Mouse (Mus musculus): ENCODE measurements around the gene Foxk1.

Gene Foxk1

DNA sequence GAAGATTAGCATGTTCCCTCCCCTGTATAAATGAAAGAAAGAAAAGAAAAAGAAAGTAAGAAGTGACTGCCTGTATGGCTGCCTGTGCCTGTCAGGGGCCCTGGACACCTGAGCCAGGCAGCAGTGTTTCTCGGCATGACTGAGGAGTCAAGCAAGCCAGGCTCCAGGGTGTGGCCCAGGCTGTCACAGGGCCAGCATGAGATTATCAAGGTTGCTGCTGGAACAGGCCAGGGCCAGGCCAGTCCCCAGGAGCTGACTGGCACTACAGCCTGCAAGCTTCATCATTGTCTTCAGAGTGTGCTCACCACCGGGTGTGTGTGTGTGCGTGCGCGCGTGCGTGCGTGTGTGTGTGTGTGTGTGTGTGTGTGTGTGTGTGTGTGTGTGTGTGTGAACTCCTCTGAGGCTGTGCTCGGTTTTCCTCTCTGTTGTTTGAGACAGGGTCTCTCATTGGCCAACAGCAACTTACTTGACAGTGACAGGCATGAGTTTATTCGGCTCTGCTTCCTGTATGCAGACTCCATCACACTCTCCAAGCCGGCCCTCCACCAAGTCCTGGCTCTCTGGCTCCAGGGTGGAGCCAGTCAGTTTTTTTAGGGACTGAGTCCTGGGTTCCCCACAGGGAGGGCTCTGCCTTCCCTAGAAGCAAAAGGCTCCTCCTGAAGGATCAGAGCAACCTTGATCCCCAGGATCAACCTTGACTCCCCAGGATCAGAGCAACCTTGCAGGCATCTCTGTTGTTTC lies 43.7 kb downstream of the Foxk1 start:
- DNase-seq (ENCODE audit: low read depth) = no peak

DNA sequence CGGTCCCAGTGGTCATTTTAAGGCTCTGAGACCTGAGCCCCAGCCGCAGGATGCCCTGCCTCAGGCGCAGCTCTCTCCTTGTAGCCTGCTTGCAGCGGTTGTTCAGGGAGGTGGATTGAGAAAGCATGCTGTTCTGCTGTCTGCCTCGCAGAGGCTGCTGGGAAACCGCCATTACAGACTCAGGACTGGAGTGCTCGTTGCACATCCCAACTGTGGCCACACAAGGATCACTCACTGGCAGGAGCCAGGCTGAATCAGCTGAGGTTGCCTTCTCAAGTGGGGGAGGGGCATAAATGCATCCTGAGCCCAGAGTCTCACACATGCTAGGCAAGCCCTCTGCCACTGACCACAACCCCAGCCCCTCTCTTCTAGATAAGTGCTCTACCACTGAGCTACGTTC lies 44.4 kb downstream of the Foxk1 start:
- DNase-seq (ENCODE audit: low read depth) = peak; percentile 75

DNA sequence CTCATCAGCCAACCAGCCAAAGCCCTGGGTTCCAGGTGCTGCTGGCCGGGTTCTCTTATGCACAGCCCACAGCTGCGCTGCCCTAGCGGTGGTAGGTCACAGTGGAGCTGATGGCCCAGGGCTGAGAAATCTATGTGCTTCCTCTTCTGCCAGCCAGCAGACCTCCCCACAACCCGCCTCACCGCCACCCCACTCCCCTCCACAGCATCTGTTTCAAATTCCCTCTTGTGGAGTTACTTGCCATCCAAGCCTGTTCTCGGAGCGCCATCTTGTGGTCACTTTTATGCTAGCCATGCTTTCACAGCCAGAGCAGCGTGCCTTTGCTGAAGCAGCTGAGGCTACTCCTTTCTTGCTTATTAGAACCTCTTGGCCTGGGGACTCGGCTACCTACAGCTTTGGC lies 46.8 kb downstream of the Foxk1 start:
- peak; percentile 97 for DNase-seq (ENCODE audit: low read depth)

DNA sequence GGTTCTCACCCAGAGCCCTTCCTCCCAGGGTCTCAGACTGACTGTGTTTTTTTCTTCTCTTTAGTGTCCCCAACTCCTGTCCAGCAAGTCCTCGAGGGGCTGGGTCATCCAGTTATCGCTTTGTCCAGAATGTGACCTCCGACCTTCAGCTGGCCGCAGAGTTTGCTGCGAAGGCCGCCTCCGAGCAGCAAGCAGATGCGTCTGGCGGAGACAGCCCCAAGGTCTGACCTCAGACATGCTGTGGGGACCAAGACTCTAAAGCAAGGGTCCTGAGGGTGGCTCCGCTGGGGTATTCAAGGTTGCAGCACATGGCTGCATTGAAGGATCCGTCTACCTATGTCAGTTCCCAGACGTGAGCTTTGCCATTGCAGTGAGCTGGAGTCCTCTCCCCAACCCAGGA lies 47.3 kb downstream of the Foxk1 start:
- DNase-seq (ENCODE audit: low read depth) = no peak

DNA sequence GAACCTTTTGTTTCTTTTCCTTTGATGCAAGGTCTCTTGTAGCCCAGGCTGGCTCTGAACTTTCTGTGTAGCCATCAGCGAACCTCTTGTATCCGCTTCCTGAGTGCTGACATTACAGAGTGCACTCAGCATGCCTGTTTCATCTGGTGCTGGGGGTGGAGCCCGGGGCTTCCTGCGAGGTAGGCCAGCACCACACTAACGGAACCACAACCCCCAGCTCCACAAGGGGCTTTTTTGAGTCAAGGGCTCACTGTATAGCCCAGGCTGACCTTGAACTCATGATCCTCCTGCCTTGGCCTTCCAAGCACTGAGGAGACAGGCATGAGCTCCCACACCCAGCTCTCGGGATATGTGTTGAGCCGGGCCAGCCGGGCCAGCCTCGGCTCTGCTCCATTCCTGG lies 49.5 kb downstream of the Foxk1 start:
- no peak for DNase-seq (ENCODE audit: low read depth)

DNA sequence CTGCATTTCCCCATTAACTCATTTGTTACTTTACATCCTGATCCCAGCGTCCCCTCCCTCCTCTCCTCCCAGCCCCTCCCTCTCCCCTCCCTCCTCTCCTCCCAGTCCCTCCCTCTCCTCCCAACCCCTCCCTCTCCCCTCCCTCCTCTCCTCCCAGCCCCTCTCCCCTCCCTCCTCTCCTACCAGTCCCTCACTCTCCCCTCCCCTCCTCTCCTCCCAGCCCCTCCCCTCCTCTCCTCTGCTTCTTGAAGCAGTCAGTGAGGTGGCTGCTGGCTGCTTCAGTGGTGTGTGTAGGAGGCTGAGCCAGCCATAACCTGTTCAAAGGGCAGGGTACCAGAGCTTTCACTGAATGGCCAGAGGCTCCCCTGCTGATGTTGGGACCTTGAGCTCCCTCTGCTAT lies 50.5 kb downstream of the Foxk1 start:
- peak; percentile 60 for DNase-seq (ENCODE audit: low read depth)

DNA sequence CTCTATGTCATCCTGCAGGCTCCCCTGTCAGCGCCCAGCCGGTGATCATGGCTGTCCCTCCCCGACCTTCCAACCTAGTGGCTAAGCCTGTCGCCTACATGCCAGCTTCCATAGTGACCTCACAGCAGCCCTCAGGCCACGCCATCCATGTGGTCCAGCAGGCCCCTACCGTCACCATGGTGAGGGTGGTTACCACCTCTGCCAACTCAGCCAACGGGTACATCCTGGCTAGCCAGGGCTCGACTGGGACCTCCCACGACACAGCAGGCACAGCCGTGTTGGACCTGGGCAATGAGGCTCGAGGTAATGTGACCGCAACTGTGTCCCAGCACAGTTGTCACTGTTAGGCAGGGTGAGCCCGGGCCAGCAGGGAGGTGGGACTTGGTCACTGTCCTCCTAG lies 52.4 kb downstream of the Foxk1 start:
- no peak for DNase-seq (ENCODE audit: low read depth)

DNA sequence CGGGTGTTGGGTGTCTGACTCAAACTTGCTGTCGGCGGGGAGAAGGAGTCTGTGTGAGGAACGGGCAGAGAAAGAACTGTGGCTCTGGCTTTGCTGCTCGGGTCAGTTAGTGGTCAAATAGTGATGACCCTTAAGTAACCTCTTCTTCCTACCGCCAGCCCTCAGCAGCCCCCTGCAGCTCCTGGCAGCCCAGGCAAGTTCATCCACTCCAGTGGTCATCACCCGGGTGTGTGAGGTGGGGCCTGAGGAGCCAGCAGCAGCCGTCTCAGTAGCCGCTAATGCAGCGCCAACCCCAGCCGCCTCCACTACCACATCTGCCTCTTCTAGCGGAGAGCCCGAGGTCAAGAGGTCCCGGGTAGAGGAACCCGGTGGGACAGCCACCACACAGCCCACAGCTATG lies 55.0 kb downstream of the Foxk1 start:
- no peak for DNase-seq (ENCODE audit: low read depth)

DNA sequence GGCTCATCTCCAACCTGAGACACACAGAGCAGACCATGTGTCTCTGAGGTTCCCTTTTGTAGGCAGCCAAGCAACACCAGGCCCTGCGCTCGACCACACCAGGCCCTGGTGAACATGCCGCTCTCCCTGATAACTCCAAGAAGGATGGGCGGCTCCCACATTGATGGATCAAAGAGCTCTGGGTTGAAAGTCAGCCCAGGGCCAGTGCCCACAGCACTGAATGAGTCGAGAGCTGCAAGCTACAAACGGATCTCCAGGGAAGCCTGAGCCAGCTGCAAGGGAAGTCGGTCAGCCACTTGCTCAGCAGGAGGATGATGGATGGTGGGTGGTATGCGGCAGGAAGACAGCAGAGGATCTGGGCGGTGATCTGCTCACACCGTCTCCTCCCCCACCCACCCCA lies 56.0 kb downstream of the Foxk1 start:
- DNase-seq (ENCODE audit: low read depth) = no peak

DNA sequence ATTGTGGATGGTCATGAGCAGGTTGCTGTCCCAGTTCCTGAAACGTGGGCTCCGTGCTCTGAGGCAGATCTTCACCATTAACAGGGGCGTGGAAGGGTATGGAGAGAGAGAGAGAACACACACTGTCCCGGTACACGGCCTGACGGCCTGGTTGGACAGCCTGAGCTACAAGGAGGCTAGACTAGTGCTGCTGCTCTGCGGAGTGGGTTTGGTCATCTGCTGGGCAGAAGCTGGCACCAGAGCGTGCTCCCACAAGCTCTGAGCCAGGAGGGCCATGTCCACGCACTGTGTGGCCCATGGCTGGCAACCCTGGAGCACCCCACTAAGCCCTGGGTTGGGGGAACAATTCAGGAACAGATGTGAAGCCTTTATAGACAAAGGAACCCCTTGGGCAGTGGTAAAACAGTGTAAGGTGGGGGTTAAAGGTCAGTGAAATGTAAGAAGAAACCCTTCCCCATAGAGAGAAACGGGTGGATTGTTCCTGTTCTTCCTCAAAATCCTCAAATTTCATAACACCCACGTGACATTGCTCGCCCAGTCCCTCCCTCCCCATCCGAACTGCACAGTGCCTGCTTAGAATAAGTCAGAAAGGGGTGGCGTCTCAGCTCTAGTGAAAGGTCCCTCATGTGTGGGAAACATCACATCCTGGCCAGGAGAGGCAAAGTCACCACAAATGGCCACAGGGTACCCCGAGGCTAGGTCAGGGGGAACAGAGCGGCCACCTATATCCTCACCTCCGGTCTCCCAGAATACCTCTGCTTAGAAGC lies 57.7 kb downstream of the Foxk1 start:
- DNase-seq (ENCODE audit: low read depth) = no peak

DNA sequence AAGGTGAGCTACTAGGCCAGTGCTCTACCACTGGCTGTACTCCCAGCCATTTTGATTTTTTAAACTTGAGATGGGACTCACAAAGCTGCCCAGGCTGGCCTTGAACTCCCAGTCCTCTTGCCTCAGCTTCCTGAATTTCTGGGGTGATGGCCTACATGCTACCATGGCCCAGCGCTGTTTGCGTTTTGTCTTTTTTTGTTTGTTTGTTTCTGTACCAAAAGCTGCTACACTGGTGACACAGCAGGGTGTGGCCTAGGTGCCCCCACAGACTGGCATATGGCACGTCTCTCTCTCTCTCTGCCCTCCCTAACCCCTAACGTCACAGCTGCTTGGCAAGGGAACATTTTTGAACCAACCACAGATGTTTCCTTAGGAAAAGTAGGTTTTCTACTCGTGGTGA lies 58.5 kb downstream of the Foxk1 start:
- no peak for DNase-seq (ENCODE audit: low read depth)

DNA sequence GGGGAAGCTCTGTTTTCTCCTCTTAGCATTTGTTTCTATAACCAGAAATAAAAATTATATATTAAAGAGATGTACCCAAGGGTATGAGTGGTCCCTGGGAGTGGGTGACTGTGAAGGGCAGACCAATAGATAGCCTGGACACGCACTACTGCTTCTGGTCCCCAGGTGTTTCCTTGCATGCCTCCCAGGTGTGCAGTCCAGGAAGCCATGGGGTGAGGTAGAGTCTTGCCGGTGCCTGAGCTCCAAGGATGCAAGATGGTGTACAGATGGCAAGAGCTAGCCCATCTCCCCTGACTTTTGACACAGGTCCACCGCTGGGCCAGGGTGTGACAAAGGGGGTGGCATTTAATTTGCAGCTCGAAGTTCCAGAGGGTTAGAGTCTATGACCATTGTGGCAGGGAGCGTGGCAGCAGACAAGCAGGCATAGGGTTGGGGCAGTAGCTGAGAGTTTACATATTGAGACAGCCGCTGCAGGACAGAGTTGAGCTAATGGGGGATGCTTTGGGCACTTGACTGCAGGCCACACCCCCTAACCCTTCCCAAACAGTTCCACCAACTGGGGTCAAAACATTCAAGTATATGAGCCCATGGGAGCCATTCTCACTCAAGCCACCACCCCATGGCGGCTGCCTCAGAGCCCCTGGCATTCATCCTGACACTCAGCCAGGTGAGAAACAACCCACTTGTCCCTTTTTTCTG lies 60.8 kb downstream of the Foxk1 start:
- DNase-seq (ENCODE audit: low read depth) = no peak

DNA sequence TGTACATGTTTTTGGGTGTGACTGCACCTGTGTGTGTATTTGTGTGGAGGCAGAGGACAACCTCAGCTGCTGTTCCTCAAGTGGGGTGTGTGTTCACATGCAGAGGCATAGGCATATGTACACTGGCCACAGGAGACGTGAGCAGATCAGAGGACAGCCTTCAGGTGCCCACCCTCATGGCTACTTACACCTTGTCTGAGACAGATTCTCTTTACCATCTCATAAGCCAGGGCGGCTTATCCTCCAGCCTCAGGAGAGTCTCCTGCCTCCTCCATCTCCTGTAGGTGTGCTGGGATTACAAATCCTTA lies 61.3 kb downstream of the Foxk1 start:
- no peak for DNase-seq (ENCODE audit: low read depth)

DNA sequence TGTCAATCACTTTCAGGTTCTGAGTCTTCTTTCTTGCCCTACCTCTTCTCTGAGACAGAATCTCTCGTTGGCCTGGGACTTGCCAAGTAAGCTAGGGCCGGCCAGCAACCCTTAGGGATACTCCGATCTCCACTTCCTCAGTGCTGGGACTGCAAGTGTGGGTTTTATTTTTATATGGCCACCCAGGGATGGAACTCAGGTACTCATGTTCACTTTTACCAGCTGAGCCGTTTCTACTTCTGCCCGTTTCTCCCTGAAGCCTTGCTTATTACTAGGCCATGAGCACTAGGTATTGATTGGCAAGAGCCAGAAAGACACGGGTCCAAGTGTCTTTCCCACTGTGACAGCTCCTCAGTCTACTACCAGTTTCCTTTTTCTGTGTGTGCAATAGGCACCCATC lies 61.7 kb downstream of the Foxk1 start:
- DNase-seq (ENCODE audit: low read depth) = no peak

DNA sequence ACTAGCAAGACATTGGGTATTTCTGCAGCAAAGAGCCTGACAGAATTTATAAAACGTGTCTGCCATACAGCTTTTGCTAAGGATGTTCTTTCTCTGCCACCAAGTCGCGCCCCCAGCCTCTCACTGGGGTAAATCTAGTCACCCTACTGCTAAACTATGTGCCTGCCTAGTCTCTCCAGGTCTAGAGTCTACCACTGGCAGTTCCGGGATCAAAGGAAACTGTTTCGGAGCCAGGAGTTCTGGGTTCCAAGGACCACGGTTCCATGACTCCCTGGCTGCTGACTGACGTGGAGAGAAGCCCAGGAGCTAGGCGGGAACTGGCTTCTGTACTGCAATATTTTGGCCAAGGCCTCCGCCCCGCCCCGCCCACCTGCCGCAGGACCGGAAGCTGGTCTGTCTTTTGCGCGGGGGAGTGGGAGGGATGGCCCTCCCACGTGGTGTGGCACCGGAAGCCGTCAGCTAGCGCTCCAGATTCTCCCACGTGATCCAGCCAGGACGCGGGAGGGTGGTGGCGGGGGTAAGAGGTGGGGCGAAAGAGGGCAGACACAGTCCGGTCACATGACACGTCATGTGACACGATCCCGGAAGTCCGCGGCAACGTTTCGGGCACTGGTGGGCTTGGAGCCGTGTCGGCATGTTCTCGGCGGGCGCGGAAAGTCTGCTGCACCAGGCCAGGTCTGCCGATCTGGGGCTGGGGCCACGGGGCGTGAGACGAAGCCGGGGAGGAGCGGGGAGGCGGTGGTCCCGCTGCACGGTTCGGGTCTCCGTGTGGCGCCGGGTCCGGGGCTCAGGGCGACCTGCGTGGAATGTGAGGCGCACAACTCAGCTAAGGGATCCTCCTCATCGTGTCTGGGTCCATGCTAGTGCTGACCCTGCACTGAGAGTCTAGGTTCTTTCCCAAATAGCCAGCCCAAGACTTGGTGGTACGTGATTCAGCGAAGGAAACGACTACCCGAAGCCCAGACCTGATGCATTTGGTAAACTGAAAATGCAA lies 62.5 kb downstream of the Foxk1 start, which contains the start of gene Ap5z1:
Gene Ap5z1 (plus strand): TSS at position 484 of the 994 bp plus-strand sequence.
- DNase-seq (ENCODE audit: low read depth) = peak; percentile 98

DNA sequence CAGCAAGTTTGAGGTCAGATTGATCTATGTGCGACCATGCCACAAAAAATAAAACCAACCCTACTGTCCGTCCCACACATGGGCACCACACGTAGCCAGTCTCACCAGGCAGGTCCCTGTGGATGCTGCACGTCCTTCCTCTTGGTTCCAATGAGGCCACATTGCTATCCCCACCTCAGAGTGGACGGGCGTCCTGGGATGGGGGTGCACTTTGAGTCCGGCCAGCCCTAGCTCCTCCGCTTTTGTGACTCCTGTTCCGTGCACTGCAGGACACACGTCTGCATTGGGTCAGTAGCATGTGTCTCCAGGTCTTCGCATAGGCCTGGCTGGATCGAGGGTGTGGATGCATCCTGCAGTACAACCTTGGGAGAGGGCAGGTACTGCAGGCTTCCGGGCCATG lies 67.1 kb downstream of the Foxk1 start:
- no peak for DNase-seq (ENCODE audit: low read depth)

DNA sequence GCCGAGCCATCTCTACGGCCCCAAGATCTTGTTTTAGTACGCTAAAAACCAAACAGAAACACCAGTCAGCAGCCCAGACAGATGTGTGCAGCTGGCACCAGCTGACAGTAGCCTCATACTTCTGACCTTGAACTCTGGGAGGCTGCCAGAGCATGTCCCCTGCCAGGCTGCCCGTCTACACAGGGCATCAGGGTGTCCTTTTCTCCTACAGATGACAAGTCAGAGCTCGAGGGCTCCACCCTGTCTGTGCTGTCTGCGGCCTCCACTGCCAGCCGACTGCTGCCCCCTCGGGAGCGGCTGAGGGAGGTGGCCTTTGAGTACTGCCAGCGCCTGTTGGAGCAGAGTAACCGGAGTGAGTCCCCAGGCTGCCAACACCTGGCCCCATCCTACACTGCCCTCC lies 68.5 kb downstream of the Foxk1 start:
- no peak for DNase-seq (ENCODE audit: low read depth)

DNA sequence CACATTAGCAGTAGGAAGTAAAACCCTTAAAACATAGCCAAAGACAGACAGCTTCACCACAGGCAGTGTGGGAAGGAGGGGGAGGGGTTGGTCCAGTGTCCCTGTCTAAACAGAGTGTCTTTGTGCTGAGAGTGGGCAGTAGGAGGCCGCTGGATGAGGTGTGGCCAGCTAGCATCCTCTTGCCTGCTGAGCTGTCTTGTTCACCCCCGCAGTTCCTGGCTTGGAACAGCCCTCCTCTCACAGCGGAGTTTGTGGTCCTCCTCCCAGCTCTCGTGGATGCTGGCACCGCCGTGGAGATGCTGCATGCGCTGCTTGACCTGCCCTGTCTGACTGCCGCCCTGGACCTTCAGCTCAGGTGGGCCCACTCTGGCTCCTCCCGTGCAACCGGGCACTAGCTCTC lies 72.4 kb downstream of the Foxk1 start:
- no peak for DNase-seq (ENCODE audit: low read depth)

DNA sequence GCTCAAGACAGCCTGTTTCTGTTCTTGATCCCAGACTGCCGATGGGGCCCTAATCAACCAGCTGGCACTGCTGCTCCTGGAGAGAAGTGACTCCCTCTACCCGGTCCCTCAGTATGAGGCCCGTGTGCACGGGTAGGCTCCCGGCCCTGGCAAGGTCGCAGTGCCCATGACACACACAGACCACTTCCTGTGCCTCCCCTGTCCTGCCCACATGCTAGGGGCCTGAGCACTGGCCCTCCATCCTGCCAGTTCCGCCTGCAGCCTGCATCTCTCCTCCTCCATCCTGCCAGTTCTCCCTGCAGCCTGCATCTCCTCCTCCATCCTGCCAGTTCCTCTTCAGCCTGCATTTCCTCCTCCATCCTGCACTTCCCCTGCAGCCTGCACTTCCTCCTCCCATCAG lies 74.4 kb downstream of the Foxk1 start:
- no peak for DNase-seq (ENCODE audit: low read depth)

DNA sequence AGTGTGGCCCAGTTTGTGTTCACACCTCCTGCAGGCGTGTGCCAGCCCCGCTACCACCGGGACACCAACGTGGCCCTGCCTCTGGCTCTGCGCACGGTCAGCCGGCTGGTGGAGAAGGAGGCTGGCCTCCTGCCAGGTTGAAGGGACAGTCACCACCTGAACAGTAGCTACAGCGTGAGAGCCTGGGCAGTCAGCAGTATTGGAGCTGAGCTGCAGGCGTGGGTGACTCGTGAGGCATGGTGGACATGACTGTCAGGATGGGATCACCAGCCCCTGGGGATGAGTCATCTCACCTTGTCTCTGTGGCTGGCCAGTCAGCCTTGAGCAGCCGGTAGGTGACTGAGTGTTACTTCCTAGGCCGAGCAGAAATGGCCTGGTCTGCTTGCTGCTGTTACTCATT lies 76.0 kb downstream of the Foxk1 start:
- peak; percentile 21 for DNase-seq (ENCODE audit: low read depth)

DNA sequence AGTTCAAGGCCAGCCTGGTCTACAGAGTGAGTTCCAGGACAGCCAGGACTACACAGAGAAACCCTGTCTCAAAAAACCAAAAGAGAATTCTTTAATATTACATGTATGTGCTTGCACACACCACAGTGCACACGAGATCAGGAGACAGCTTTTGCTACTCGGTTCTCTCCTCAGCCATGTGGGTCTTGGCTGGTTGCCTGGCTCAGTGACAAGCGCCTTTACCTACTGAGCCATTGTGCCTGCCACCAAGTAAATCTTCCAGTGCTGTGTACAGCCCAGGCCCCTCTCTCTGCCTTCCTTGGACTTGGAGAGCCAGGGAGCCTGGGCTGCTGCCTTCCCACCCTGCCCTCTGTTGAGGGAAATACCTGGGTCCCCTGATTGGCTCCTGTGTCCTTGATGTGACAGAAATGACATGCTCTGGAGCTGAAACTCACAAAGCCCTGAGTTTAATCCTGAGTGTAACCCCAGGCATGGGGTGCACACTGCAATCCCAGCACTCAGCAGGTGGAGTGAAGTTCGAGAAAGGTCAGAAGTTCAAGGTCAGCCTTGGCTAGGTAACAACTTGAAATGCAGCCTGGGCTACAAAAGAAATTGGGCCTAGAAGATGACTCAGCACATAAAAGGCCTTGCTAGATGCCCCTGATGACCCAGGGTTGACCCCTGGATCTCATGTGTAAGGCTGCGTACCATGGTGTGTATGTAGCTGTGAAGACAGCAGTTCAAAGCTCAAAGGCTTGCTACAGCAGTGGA lies 76.7 kb downstream of the Foxk1 start:
- no peak for DNase-seq (ENCODE audit: low read depth)
